Comparison of ENCODE assay signal across 10 mouse cellular contexts in genomic region chr7:99858175-99858812, GRCm38 (mm10). TPM values are rescaled to one million over a fixed set of nuclear protein-coding genes. Genes with fewer than 3 reads are reported as not detected.
DNase-seq lines count a peak whose midpoint lies in the region; ATAC-seq and TF ChIP-seq lines count a peak whose summit lies in the region.
"Had no signal": no experiment of that assay in that cellular context is flagged by ENCODE, and none has a peak within 500 bp of the region (broad histone marks: within the 10 kb centered on the region; RNA-seq: fewer than 3 reads in every experiment).

No protein-coding gene starts in this region.

- peak; percentile 19 for ATAC-seq in heart, postnatal 0 days (ENCODE audit: insufficient read depth, low read depth)
- ATAC-seq in hindbrain, embryonic 16.5 days: peak; percentile 76
- peak; percentile 78 for ATAC-seq in midbrain, embryonic 15.5 days (replicated peaks)

- peaks cover 17% of the 10 kb centered on the region for H3K36me3 ChIP-seq in heart, postnatal 0 days (replicated peaks; ENCODE audit: control insufficient read depth, insufficient read depth, low read length)
- 0 out of 2 replicates have a peak, but pooled peaks cover 1% of the 10 kb centered on the region for H3K36me3 ChIP-seq in hindbrain, embryonic 16.5 days (ENCODE audit: control insufficient read depth, insufficient read depth, low read length)
- no peaks in the 10 kb centered on the region; the same call in 1 of the 2 replicates for H3K36me3 ChIP-seq in midbrain, embryonic 15.5 days (replicated peaks)

- H3K27ac ChIP-seq in heart, postnatal 0 days (ENCODE audit: low read depth): peak overlapping the region; percentile 79
- H3K27ac ChIP-seq in cortical plate, adult 2 months (ENCODE audit: insufficient read depth, low read length): no peak overlapping the region
- peak overlapping the region; percentile 84 for H3K27ac ChIP-seq in hindbrain, embryonic 16.5 days (ENCODE audit: low read depth, low read length)
- H3K27ac ChIP-seq in midbrain, embryonic 15.5 days: peak overlapping the region; percentile 85

- H3K4me1 ChIP-seq in heart, postnatal 0 days (ENCODE audit: control insufficient read depth, insufficient read depth): peaks cover 9% of the 10 kb centered on the region
- peaks cover 10% of the 10 kb centered on the region for H3K4me1 ChIP-seq in cortical plate, adult 2 months (ENCODE audit: control insufficient read depth, insufficient read depth, low read length)
- peaks cover 13% of the 10 kb centered on the region for H3K4me1 ChIP-seq in hindbrain, embryonic 16.5 days (ENCODE audit: control insufficient read depth, insufficient read depth, low read depth, low read length)
- H3K4me1 ChIP-seq in midbrain, embryonic 15.5 days: peaks cover 18% of the 10 kb centered on the region

- TF ChIP-seq EP300 in heart, postnatal 0 days (IDR thresholded peaks at IDR 0.05; ENCODE audit: low read depth): no peak

- no peaks in the 10 kb centered on the region for H3K9me3 ChIP-seq in heart, postnatal 0 days (replicated peaks; ENCODE audit: control insufficient read depth, low read length)
- no peaks in the 10 kb centered on the region for H3K9me3 ChIP-seq in hindbrain, embryonic 16.5 days (ENCODE audit: control insufficient read depth, low read length)
- no peaks in the 10 kb centered on the region for H3K9me3 ChIP-seq in midbrain, embryonic 15.5 days

- no peaks in the 10 kb centered on the region for H3K27me3 ChIP-seq in heart, postnatal 0 days (ENCODE audit: control insufficient read depth, insufficient read depth, low read length)
- no peaks in the 10 kb centered on the region for H3K27me3 ChIP-seq in hindbrain, embryonic 16.5 days (replicated peaks; ENCODE audit: control insufficient read depth, insufficient read depth, low read length)
- H3K27me3 ChIP-seq in midbrain, embryonic 15.5 days (replicated peaks): no peaks in the 10 kb centered on the region
- H3K27me3 ChIP-seq: Patski had no signal

- no peak for TF ChIP-seq POLR2A in cortical plate, adult 2 months (IDR thresholded peaks at IDR 0.05; ENCODE audit: extremely low read depth, insufficient read depth, low read length)

- H3K9ac ChIP-seq in heart, postnatal 0 days (replicated peaks; ENCODE audit: low read depth, low read length): peak overlapping the region; percentile 87
- H3K9ac ChIP-seq in hindbrain, embryonic 16.5 days (ENCODE audit: low read depth, low read length): peak overlapping the region; percentile 87
- H3K9ac ChIP-seq in midbrain, embryonic 15.5 days: peak overlapping the region; percentile 74

- intact Hi-C loops in heart, postnatal 25 days (cut with DNase I): loop anchor here (10.0 kb wide), 1 partner anchor 373 kb away; the partner anchor contains the start of gene Rps3

- TF ChIP-seq CTCF in heart, postnatal 0 days (IDR thresholded peaks at IDR 0.05; ENCODE audit: low read depth): no peak
- no peak for TF ChIP-seq CTCF in cortical plate, adult 2 months (IDR thresholded peaks at IDR 0.05; ENCODE audit: extremely low read depth, insufficient read depth, low read length)

- peak overlapping the region; percentile 68 for H3K4me2 ChIP-seq in heart, postnatal 0 days (ENCODE audit: low read depth, low read length)
- H3K4me2 ChIP-seq in hindbrain, embryonic 16.5 days (ENCODE audit: low read length): peak overlapping the region; percentile 71
- peak overlapping the region; percentile 80 for H3K4me2 ChIP-seq in midbrain, embryonic 15.5 days

- no peak for DNase-seq in heart, postnatal 0 days (ENCODE audit: low spot score)
- DNase-seq in heart, postnatal 25 days (ENCODE audit: low spot score): no peak
- DNase-seq in spleen, postnatal 14 days (ENCODE audit: low spot score in 2 of 2): no peak
- no peak for DNase-seq in layer of hippocampus, postnatal 14 days (ENCODE audit: low spot score in 2 of 2)
- DNase-seq in embryo, embryonic 11 days: no peak

- WGBS in heart, postnatal 0 days: under 1% methylated on average over 18 of the region's 19 CpGs
- WGBS in hindbrain, embryonic 16.5 days: 1% methylated on average over 19 of the region's 19 CpGs
- under 1% methylated on average over 19 of the region's 19 CpGs for WGBS in midbrain, embryonic 15.5 days

- peak overlapping the region; percentile 94 for H3K4me3 ChIP-seq in heart, postnatal 0 days (ENCODE audit: low read depth, low read length)
- H3K4me3 ChIP-seq in cortical plate, adult 2 months (ENCODE audit: insufficient read depth, low read length): peak overlapping the region; percentile 63
- H3K4me3 ChIP-seq in hindbrain, embryonic 16.5 days (ENCODE audit: low read length): peak overlapping the region; percentile 54
- H3K4me3 ChIP-seq in midbrain, embryonic 15.5 days: peak overlapping the region; percentile 74

RNA-seq across cellular contexts. Expression of gene Xrra1, which starts 0.6 kb away (rescaled TPM):
- 1.9 TPM in 1 of 2 replicates, not detected in the other for total RNA-seq in heart, postnatal 0 days (2014; rRNA removed; ENCODE audit: low replicate concordance)
- polyA plus RNA-seq in heart, postnatal 0 days (2015; fragmentation: Nextera tagmentation; extraction: Ambion mirVana): 0.04 and 0.08 TPM in 2 replicates
- not detected for total RNA-seq in heart, postnatal 25 days (2021)
- polyA plus RNA-seq in cortical plate, adult 2 months (2012; rRNA removed): 0.96 and 1.3 TPM in 2 replicates
- polyA plus RNA-seq in hindbrain, embryonic 16.5 days (2015; fragmentation: Nextera tagmentation; extraction: Ambion mirVana): 0.81 and 1.2 TPM in 2 replicates
- polyA plus RNA-seq in midbrain, embryonic 15.5 days (2015; fragmentation: Nextera tagmentation; extraction: Ambion mirVana): 1.0 and 1.1 TPM in 2 replicates
- 1 to 10 TPM in 1 of 2 experiments, under 1 TPM in 1; 0.88 to 1.3 TPM for total RNA-seq in layer of hippocampus, postnatal 14 days (2021)
- total RNA-seq: hematopoietic stem cell, adult 5-6 weeks had no signal

RNA-seq across cellular contexts. Expression of gene Spcs2, which starts 5.0 kb away (rescaled TPM):
- 57.2 and 79.1 TPM in 2 replicates for total RNA-seq in heart, postnatal 0 days (2014; rRNA removed; ENCODE audit: low replicate concordance)
- polyA plus RNA-seq in heart, postnatal 0 days (2015; fragmentation: Nextera tagmentation; extraction: Ambion mirVana): 146 and 155 TPM in 2 replicates
- total RNA-seq in heart, postnatal 25 days (2021): 10 to 100 TPM; 46.3 to 47.2 TPM
- 65.2 and 68.3 TPM in 2 replicates for polyA plus RNA-seq in cortical plate, adult 2 months (2012; rRNA removed)
- polyA plus RNA-seq in hindbrain, embryonic 16.5 days (2015; fragmentation: Nextera tagmentation; extraction: Ambion mirVana): 286 and 290 TPM in 2 replicates
- 262 and 264 TPM in 2 replicates for polyA plus RNA-seq in midbrain, embryonic 15.5 days (2015; fragmentation: Nextera tagmentation; extraction: Ambion mirVana)
- total RNA-seq in layer of hippocampus, postnatal 14 days (2021): 10 to 100 TPM; 86.8 to 97.0 TPM

RNA-seq across cellular contexts. Expression of gene Neu3, which starts 30.1 kb away (rescaled TPM):
- total RNA-seq in heart, postnatal 0 days (2014; rRNA removed; ENCODE audit: low replicate concordance): 3.7 and 4.7 TPM in 2 replicates
- polyA plus RNA-seq in heart, postnatal 0 days (2015; fragmentation: Nextera tagmentation; extraction: Ambion mirVana): 3.0 and 3.3 TPM in 2 replicates
- total RNA-seq in heart, postnatal 25 days (2021): 1 to 10 TPM; 4.1 to 4.2 TPM
- polyA plus RNA-seq in cortical plate, adult 2 months (2012; rRNA removed): 1.9 and 2.0 TPM in 2 replicates
- 2.3 and 2.8 TPM in 2 replicates for polyA plus RNA-seq in hindbrain, embryonic 16.5 days (2015; fragmentation: Nextera tagmentation; extraction: Ambion mirVana)
- polyA plus RNA-seq in midbrain, embryonic 15.5 days (2015; fragmentation: Nextera tagmentation; extraction: Ambion mirVana): 1.7 and 2.0 TPM in 2 replicates
- total RNA-seq in layer of hippocampus, postnatal 14 days (2021): 1 to 10 TPM; 3.2 to 4.1 TPM

Comparison
In these comparisons a context has a peak if more than half of its experiments do, and no peak if none do; other contexts are left out.
1. ATAC-seq: peak in every context shown above with its lines; median percentile 78 in midbrain, embryonic 15.5 days; 76 in hindbrain, embryonic 16.5 days; 19 in heart, postnatal 0 days.